Mouse (Mus musculus): ENCODE measurements around the gene D430041D05Rik. TPM values are rescaled to one million over a fixed set of nuclear protein-coding genes. Genes with fewer than 3 reads are reported as not detected.
"Not testable (repeated sequence)": the region's sequence is repeated elsewhere in the genome, so short reads cannot be mapped to it uniquely, and the experiment has no call there.

D430041D05Rik gene
- total RNA-seq, 2 experiments from 2014 or later = not detected

- 0 out of 2 replicates have a peak, but pooled peaks have one; percentile 42 for ATAC-seq (replicated peaks; ENCODE audit: poor library complexity, severe bottlenecking)
Observed at GRCm38 (mm10) chr2:104130969-104131368, 279.8 kb downstream of the D430041D05Rik start.

- ATAC-seq (replicated peaks; ENCODE audit: poor library complexity, severe bottlenecking) = no peak
Observed at GRCm38 (mm10) chr2:104130165-104130564, 280.6 kb downstream of the D430041D05Rik start.

GRCm38 (mm10) chr2:104128803-104129531 lies 281.8 kb downstream of the D430041D05Rik start:
- ATAC-seq (replicated peaks; ENCODE audit: poor library complexity, severe bottlenecking) = no peak

- ATAC-seq (replicated peaks; ENCODE audit: poor library complexity, severe bottlenecking) = no peak
Observed at GRCm38 (mm10) chr2:104124071-104124470, 286.7 kb downstream of the D430041D05Rik start.

- ATAC-seq (replicated peaks; ENCODE audit: poor library complexity, severe bottlenecking) = no peak
Observed at GRCm38 (mm10) chr2:104123540-104123939, 287.3 kb downstream of the D430041D05Rik start.

GRCm38 (mm10) chr2:104122505-104123378 lies 288.1 kb downstream of the D430041D05Rik start, which contains the start of gene A930018P22Rik:
Gene A930018P22Rik (plus strand): TSS chr2:104122769.
- ATAC-seq (replicated peaks; ENCODE audit: poor library complexity, severe bottlenecking) = peak; percentile 95

- no peak for ATAC-seq (replicated peaks; ENCODE audit: poor library complexity, severe bottlenecking)
Observed at GRCm38 (mm10) chr2:104121681-104122504, 288.9 kb downstream of the D430041D05Rik start.

GRCm38 (mm10) chr2:104120312-104120711 lies 290.5 kb downstream of the D430041D05Rik start:
- ATAC-seq (replicated peaks; ENCODE audit: poor library complexity, severe bottlenecking) = no peak

GRCm38 (mm10) chr2:104119097-104119496 lies 291.7 kb downstream of the D430041D05Rik start:
- no peak for ATAC-seq (replicated peaks; ENCODE audit: poor library complexity, severe bottlenecking)

GRCm38 (mm10) chr2:104117173-104117572 lies 293.6 kb downstream of the D430041D05Rik start:
- ATAC-seq (replicated peaks; ENCODE audit: poor library complexity, severe bottlenecking) = not testable (repeated sequence)

GRCm38 (mm10) chr2:104114898-104115297 lies 295.9 kb downstream of the D430041D05Rik start:
- no peak for ATAC-seq (replicated peaks; ENCODE audit: poor library complexity, severe bottlenecking)

GRCm38 (mm10) chr2:104113563-104113962 lies 297.2 kb downstream of the D430041D05Rik start:
- ATAC-seq (replicated peaks; ENCODE audit: poor library complexity, severe bottlenecking) = not testable (repeated sequence)

- not testable (repeated sequence) for ATAC-seq (replicated peaks; ENCODE audit: poor library complexity, severe bottlenecking)
Observed at GRCm38 (mm10) chr2:104111170-104111797, 299.5 kb downstream of the D430041D05Rik start.

- 0 out of 2 replicates have a peak, but pooled peaks have one; percentile 30 for ATAC-seq (replicated peaks; ENCODE audit: poor library complexity, severe bottlenecking)
Observed at GRCm38 (mm10) chr2:104110031-104110430, 300.8 kb downstream of the D430041D05Rik start.

- ATAC-seq (replicated peaks; ENCODE audit: poor library complexity, severe bottlenecking) = no peak
Observed at GRCm38 (mm10) chr2:104109528-104109927, 301.3 kb downstream of the D430041D05Rik start.

- not testable (repeated sequence) for ATAC-seq (replicated peaks; ENCODE audit: poor library complexity, severe bottlenecking)
Observed at GRCm38 (mm10) chr2:104109021-104109420, 301.8 kb downstream of the D430041D05Rik start.

- ATAC-seq (replicated peaks; ENCODE audit: poor library complexity, severe bottlenecking) = no peak
Observed at GRCm38 (mm10) chr2:104104800-104105199, 306.0 kb downstream of the D430041D05Rik start.

- ATAC-seq (replicated peaks; ENCODE audit: poor library complexity, severe bottlenecking) = no peak
Observed at GRCm38 (mm10) chr2:104099946-104100345, 310.9 kb downstream of the D430041D05Rik start.

GRCm38 (mm10) chr2:104099231-104099585 lies 311.6 kb downstream of the D430041D05Rik start:
- no peak for ATAC-seq (replicated peaks; ENCODE audit: poor library complexity, severe bottlenecking)

Data from granulocyte monocyte progenitor cell, adult 5-6 weeks (primary cell).